Mouse (Mus musculus): ENCODE measurements around the gene Ppp2r1b. TPM values are rescaled to one million over a fixed set of nuclear protein-coding genes. Genes with fewer than 3 reads are reported as not detected.

Gene Ppp2r1b
- 79.0 TPM for polyA plus RNA-seq (2017; shearing (Covaris generic))

DNA sequence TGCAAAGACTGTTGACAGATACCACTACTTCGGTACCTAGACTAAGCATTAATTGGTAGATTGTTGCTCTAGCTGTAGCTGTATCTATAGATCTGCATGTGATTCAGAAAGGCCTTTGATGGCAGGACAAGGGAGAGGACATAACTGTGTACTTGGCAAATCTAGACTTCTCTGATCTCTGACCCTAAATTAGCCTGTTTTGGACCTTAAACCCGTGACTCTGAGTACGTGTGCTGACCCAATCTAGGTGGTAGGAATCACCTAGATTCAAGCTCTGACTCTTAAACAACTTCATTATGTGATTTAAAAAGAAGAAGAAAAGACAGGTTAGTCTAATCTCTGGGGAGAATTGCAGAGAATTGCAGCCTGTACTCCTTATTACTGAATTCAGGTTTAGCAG lies at the start of gene Ppp2r1b:
Ppp2r1b (plus strand) TSS at position 221 of the 400 bp plus-strand sequence.

Other genes starting within 250 kb of the Ppp2r1b start
- gene Sdhd, start 241.5 kb upstream of the Ppp2r1b start, polyA plus RNA-seq (2017; shearing (Covaris generic)) = 161 TPM
- gene Timm8b, start 241.4 kb upstream of the Ppp2r1b start, polyA plus RNA-seq (2017; shearing (Covaris generic)) = 99.1 TPM
- gene Pih1d2, start 228.0 kb upstream of the Ppp2r1b start, polyA plus RNA-seq (2017; shearing (Covaris generic)) = not detected
- gene Nkapd1, start 227.8 kb upstream of the Ppp2r1b start, polyA plus RNA-seq (2017; shearing (Covaris generic)) = 24.1 TPM
- 44.4 TPM for gene Dlat, start 185.5 kb upstream of the Ppp2r1b start, polyA plus RNA-seq (2017; shearing (Covaris generic))
- 0.26 TPM for gene Dixdc1, start 105.8 kb upstream of the Ppp2r1b start, polyA plus RNA-seq (2017; shearing (Covaris generic))
- gene 2310030G06Rik, start 98.8 kb upstream of the Ppp2r1b start, polyA plus RNA-seq (2017; shearing (Covaris generic)) = not detected
- not detected for gene Cryab, start 94.0 kb upstream of the Ppp2r1b start, polyA plus RNA-seq (2017; shearing (Covaris generic))
- gene Hspb2, start 92.9 kb upstream of the Ppp2r1b start, polyA plus RNA-seq (2017; shearing (Covaris generic)) = not detected
- 7.4 TPM for gene Fdxacb1, start 77.1 kb upstream of the Ppp2r1b start, polyA plus RNA-seq (2017; shearing (Covaris generic))
- gene Alg9, start 70.3 kb upstream of the Ppp2r1b start, polyA plus RNA-seq (2017; shearing (Covaris generic)) = 25.6 TPM
- 16.7 TPM for gene 1110032A03Rik, start 69.8 kb upstream of the Ppp2r1b start, polyA plus RNA-seq (2017; shearing (Covaris generic))
- gene Sik2, start 163.8 kb downstream of the Ppp2r1b start, polyA plus RNA-seq (2017; shearing (Covaris generic)) = 36.6 TPM
- gene Btg4, start 215.6 kb downstream of the Ppp2r1b start, polyA plus RNA-seq (2017; shearing (Covaris generic)) = not detected
- not detected for gene Layn, start 231.8 kb downstream of the Ppp2r1b start, polyA plus RNA-seq (2017; shearing (Covaris generic))